Mouse (Mus musculus) layer of hippocampus, postnatal 14 days (tissue): ENCODE results near the gene Fgd2. TPM values are rescaled to one million over a fixed set of nuclear protein-coding genes. Genes with fewer than 3 reads are reported as not detected.

Experiments used
- DNase-seq, 2 experiments: peaks; one replicate each; pipeline ENCODE4 v3.0.0; 2021 to 2022; ENCODE audit warnings: low spot score in 2 of 2, mixed read lengths in 1 of 2
- total RNA-seq, 2 experiments: library from RNA; stranded (reverse); gene quantifications; 2 replicates each; pipeline ENCODE4 v1.2.3; 2021

Fgd2 gene
- total RNA-seq, 2 experiments from 2014 or later: 5.6 to 9.0 TPM

DNA sequence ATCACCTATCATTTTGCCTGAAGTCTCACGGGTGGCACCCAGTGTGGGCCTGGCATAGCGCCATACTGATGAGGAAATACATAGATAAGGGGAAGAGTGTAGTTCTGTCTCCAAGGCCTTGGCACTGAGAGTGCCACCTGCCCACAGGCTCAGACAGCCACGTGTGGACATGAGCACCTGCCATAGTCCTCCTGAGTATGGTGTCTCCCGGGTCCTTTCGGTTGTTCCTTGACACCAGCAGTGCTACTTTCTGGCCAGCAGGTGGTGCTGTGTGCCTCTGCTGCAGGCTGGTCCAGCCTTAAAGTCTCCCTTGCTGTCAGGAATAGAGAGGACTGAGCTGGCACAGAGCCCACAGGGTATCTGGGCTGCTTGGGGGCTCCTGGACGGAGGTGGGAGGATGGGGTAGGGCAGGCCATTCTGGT is 36.1 kb downstream of the Fgd2 start:
- peak; percentile 75 to 84 for DNase-seq

DNA sequence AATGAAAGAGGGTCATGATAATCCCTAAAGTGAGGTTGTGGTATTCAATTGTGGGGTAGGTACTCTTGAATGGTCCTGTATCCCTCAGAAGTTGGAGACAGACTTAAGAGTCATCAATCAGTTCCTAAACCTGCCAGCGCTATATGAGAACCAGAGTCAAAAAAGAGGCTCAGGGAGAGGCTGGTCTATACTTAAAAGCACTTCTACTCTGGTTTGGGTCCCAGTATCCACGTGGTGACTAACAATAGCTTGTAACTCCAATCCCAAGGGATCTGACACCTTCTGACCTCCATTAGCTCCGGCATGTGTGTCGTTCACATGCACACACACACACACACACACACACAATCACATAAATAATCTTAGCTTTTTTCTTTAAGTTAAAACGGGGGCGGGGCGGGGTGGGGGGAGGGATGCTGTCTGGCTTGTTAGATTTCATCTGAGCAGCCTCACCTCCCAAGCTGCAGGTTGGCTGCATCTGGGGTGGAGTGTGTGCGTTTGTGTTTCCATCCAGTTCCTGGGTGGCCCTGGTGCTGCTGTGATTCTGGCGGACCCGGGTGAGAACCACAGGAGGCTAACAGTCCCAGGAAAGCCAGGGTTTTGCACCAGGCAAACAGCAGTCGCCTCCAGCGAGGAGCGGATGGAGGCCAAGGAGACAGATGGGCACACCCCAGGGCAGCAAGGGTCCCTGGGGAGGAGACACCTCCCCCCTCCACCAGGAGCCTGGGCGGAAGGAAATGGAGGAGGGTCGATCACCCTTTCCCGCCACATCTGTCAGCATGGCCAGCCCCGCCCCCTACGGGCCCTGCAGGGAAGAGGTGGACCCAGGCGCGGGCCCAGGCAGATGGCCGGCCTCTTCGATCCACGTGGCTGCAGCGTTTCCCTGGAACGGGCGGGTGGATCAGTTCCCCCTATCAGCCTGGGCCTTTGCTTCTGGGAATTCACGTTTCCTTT is 37.0 kb downstream of the Fgd2 start:
- peak; percentile 21 to 23 for DNase-seq

DNA sequence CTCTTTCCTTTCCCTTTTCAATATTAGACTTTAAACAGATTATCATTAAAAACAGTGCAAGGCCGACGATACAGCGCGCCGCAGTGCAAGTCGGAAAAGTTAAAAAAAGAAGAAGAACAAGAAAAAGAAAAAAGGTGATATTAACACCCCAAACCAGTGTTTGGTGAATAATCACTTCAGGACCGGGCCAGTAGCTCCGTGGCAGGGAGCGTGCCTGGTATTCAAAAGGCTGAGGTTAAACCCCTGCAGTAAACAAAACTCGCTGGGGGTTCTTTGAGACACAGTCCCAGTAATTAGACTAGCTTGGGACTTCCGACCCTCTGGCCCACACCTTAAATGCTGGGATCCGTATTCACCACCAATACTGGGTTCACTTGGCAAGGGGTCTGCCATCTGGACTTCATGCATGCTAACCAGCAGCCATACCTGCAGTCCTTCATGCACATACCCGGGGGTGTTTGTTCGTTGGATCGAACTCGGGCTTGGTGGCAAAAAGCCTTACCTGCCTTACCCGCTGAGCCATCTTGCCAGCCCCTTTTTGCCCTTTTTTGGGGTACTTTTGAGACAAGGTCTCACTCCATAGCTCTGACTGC is 37.8 kb downstream of the Fgd2 start:
- no peak for DNase-seq

DNA sequence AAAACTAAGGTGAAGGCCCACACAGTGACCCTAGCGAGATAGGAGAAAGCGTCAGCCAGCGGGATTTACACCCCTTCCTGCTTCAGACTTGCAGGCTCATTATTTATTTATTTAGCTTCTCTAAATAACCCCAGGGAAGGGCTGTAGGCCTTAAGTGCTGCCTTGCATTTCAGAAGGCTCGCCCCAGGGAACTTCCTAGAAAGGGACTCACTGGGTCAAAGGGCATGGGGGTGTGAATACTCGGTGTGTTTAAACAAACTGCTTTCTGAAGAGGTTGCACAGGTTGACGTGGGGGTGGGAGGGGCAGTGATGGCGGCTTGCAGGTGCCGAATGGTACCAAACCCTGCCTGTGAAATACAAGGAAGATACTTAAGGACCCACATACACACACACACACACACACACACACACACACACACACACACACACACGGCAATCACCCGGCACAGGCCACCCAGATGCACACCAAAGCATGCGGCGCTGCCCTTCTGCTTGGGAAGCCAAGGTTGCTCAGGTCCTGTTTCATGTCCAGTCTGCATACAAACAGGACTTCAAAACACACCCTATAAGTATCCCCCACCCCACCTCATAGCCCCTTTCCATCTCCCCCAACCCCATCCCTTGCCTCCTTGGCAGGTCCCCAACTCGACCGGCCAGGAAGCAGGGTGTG is 38.7 kb downstream of the Fgd2 start:
- no peak for DNase-seq

DNA sequence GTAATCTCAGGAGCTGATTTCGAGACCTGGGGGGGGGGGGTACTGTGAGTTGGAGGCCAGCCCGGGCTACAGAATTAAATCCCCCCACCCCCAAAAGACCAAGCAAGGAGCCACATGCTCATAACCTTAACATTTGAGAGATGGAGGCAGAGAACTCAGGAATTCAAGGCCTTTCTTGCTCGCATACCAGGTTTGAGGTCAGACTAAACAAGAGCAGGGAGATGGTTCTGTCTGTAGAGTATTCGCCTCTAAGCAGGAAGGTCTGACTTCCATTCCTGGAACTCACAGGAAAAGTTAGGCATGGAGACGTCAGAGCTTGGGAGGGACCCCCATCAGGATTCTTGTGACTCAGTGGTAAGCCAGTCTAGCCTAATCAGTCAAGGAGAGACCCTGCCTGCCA is 39.3 kb downstream of the Fgd2 start:
- no peak for DNase-seq

DNA sequence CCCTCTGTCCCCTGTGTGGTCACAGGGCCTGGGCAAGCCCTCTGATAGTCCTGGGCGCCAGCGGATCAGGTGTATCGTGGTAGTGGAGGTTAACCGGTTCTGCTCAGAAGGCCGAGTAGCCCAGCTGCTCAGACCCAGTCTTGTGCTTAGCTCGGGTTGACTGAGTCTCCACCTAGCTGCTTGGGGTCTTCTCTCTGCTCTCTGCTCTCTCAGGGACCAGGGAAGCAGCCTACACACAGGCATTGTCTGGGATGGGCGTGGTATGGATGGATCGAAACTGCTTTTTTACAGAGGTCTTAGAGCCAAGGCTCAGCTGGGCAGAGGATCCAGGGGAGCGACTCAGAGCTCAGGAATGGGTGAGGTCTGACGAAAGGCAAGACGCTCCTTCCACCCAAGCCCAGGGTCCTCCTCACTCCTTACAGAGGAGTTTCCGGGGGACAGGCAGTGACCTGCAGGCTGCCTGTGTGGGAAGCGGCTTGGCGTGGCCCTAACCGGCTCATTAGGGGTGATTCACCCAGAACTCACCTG is 41.1 kb downstream of the Fgd2 start:
- DNase-seq: no peak

DNA sequence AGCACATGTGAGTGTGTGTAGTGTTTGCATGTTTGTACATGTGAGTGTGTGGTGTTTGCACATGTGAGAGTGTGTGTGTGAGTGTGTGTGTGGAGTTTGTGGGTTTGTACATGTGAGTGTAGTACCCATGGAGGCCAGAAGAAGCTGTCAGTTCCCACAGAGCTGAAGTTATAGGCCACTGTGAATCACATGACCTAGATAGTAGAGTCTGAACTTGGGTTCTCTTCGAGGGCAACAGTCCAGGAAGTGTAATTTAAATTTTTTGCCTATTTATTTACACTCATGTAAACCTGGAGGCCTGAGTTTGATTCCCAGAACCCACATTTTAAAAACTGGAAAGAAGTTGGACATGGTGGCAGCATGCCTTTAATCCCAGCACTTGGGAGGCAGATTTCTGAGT is 42.5 kb downstream of the Fgd2 start:
- DNase-seq: no peak

DNA sequence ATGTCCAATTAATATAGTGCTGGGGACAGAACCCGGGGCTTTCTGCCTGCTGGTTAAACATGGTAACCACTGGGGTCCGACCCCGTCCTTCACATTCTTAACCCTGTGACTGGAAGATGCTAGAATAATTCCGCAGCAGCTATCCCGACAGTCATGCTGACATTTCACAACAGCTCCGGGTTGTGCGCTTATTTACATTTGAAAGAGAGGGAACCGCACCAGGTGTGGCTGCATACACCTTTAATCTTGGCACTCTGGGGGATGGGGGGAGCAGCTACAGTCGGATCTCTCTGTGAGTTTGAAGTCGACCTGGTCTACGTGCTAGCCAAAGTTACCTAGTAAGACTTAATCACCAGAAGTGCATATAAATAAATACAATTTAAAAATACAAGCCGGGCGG is 44.8 kb downstream of the Fgd2 start:
- DNase-seq: no peak

- no peak for DNase-seq
Measured at GRCm38 (mm10) chr17:29406077-29406476, 45.4 kb downstream of the Fgd2 start.

DNA sequence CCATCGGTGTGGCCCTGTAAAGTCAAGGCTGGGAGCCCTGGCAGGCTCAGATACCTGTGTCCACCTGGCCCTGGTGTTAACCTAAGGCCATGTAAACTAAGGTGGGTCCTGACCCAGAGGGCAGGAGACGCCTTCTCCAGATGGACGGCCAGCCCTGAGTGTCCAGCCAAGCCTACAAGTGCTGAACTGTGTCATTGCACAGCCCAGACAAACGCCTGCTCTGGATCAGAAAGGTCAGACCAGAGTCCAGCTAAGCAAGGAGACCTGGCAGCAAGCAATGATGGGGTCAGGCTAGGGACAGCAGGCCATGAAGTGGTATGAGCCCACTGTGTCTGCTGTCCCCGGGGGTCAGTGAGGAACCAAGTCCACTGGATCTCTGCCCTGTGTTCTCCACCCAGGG is 46.7 kb downstream of the Fgd2 start:
- no peak for DNase-seq

GRCm38 (mm10) chr17:29408364-29408763 is 47.6 kb downstream of the Fgd2 start:
- DNase-seq: no peak

- DNase-seq: no peak
Measured at GRCm38 (mm10) chr17:29409800-29410343, 49.2 kb downstream of the Fgd2 start.

DNA sequence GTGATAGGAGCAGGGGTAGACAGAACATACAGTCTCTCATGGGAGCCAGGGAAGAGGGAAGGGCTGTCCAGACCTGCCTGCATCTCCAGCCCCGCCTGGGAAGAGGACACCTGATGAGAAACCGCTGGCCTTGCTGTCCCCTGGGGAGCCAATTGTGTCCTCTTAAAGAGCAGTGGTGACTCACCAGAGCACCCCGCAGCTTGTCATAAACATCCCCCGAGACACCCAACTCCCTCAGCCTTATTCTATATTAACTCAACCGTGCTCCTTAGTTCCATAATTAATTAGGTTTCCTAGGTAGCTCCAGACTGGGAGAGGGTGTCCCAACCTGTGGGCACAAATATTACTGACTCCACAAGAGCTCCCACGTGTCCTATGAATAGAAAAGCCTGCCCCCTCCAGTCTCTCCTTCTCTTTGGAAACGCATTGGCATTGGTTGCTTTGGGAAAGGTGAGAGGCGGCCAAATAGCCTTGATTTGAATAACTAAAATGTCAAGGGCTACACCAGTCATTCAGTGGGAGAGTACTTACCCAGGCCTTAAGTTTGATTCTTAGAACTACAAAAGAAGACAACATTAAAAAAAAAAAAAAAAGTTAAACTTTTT is 51.2 kb downstream of the Fgd2 start:
- DNase-seq: no peak

GRCm38 (mm10) chr17:29414566-29414965 is 53.9 kb downstream of the Fgd2 start:
- no peak for DNase-seq

DNA sequence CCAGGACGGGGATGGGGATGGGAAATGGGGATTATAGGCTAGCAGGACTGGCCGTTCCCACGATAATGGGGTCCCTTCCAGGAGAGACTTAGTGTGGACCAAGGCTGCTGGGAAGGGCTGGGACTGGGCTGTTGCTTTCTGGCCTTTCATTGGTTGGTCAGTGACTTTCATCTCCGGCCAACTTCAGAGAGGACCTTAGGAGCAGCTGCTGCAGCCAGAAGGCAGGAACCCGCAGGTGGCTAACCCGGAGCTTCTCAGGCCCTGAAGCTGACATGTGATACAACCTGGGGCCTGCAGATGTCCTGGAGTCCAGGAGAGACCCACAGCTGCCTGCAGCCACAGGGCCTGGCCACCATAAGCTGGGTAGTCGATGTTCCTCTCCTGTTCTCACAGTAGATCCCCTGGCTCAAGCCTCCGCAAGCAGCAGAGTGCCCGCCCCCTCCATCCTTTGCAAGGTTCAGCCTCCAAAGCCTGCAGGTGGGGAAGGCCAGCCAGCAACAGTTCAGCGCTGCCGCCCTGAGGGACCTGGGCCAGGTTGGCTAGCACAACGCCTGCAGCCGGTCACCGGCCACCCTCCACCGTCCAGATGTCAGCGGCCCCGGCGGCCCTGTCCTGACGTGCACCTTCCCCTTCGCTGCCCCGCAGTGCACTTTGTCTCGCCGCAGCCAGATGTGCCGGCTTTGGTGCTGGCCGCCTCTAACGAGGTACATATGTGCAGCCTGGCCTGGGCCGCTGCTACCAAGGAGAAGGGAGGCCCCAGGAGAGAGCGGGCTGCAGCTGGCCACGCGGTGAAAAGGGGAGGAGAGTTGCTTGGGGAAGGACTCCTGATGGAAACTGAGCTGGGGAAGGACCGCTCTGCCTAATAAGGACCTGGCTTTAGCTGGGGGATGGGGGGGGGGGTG is 55.3 kb downstream of the Fgd2 start:
- no peak for DNase-seq

GRCm38 (mm10) chr17:29416757-29417156 is 56.0 kb downstream of the Fgd2 start:
- no peak for DNase-seq

DNA sequence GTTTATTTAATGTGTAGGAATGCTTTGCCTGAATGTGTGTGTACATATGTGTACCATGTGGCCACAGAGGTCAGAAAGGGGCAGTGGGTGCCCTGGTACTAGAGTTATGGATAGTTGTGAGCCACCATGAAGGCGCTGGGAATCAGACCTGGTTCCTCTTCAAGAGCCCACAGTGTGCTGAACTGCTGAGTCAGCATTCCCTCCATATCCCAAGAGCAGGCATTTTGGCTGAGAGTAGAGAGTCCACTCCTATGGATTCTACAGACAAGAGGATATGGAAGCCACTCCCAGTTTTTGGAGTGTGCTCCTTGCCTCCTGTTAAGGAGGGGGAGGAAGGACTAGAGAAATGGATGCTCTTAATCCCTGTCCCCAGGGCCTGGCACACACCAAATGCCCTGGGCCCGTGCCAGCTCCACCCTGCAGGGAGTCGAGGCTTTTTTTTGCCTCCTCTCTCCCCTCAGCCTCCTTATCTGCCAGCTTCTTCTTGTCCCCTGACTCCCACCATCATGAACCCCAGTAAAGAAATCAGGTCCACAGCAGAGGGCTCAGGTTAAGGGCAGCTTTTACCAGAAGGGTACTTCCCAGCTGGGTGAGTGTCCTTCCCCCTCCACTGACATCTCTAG is 58.2 kb downstream of the Fgd2 start:
- no peak for DNase-seq

DNA sequence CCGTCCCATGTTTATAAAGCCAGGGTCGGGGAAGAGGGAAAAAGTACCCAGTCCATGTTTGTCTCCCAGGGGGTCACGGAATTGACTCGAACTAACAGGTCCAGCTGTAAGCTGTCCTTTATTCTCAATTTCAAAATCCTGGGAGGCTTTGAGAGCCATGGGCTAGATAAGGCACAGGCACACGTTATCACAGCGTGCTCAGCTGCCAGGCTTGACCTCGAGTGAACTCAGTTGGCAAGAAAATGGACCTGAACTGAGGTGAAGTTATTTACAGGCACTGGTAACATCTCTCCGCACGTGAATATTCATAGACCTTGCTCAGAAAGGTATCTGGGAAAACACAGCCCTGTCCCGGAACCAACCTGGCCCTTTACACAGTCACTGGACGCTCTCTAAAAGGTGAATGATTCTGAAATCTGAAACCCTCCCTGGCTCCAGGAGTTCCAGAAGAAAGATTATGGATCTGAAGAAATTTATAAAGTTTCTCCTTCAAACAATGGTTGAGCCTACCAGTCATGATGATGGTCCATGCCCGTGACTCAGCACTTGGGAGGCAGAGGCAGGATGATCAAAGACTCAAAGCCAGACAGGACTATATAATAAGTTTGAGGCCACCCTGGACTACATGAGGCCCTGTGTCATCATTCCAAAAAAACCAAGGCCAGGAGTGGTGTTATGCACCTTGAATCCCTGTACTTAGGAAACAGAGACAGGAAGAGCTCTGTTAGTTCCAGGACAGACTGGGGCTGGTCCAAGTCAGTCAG is 59.4 kb downstream of the Fgd2 start:
- no peak for DNase-seq

- DNase-seq: no peak
Measured at GRCm38 (mm10) chr17:29421319-29421718, 60.6 kb downstream of the Fgd2 start.
